Mouse (Mus musculus) Muller cell, postnatal 12 days (primary cell): ENCODE data around the gene Tbcd.
"Not testable (repeated sequence)": the region's sequence is repeated elsewhere in the genome, so short reads cannot be mapped to it uniquely, and the experiment has no call there.

Source experiments
- DNase-seq: peaks from one replicate; pipeline ENCODE4 v3.0.0-alpha.2; 2015; ENCODE audit errors: inconsistent ontology term

Tbcd gene

GRCm38 (mm10) chr11:121653631-121654030 lies 201.9 kb downstream of the Tbcd start:
- DNase-seq = no peak

GRCm38 (mm10) chr11:121654406-121654945 lies 202.7 kb downstream of the Tbcd start:
- no peak for DNase-seq

- no peak for DNase-seq
Measured at GRCm38 (mm10) chr11:121655166-121655806, 203.5 kb downstream of the Tbcd start.

- no peak for DNase-seq
Measured at GRCm38 (mm10) chr11:121655807-121656511, 204.2 kb downstream of the Tbcd start.

- DNase-seq = no peak
Measured at GRCm38 (mm10) chr11:121658151-121658550, 206.4 kb downstream of the Tbcd start.

GRCm38 (mm10) chr11:121660604-121661003 lies 208.9 kb downstream of the Tbcd start:
- DNase-seq = not testable (repeated sequence)

- DNase-seq = no peak
Measured at GRCm38 (mm10) chr11:121661116-121661515, 209.4 kb downstream of the Tbcd start.
